8 mouse cellular contexts compared by ENCODE assay signal in the genomic region with DNA sequence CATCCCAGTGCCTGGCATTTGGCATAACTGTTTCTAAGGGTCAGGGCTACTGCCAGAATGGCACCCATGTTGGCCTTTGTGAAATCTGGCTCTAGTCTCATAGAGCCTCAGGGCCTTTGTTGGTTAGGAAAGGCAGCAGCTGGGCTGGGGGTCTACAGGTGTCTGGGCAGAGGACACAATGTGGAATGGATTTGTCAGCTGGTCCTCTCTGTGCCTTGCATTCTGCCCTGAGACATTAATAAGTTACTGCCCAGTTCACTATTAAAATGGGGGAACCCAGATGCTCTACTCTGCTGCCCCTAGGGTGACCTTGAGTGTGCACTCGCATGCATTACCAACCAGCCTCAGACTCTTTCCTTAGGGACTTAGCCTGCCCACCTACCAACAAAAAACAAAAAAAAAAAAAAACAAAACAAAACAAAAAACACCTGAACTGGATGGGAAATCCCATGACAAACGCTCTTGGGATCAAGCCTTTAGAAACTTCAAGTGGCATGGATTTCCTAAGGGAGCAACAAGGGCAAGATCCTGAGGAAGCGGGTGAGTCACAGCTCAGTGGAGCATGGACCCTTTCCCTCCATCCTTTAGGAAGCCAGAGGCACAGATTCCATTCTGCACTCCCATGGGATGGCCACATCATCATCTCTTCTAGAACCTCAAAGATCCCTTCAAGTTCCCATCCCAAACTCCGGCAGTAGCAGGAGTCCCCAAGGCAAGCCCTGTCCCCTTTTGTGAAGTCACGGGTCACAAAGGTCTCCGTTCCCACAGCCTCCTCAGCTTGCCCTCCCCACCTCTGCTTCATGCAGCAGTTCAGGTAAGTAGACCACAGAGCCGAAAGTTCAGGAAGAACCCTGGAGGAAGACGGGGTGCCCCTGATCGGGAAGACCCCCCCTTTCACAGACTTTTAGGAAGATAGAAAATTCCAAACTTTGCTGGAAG. TPM values are rescaled to one million over a fixed set of nuclear protein-coding genes. Genes with fewer than 3 reads are reported as not detected.
DNase-seq lines count a peak whose midpoint lies in the region; ATAC-seq and TF ChIP-seq lines count a peak whose summit lies in the region.

No protein-coding gene starts in this region.

- peaks cover 45% of the 10 kb centered on the region for H3K4me1 ChIP-seq in heart, embryonic 11.5 days (ENCODE audit: control insufficient read depth, insufficient read depth, low read length)
- peaks cover 53% of the 10 kb centered on the region for H3K4me1 ChIP-seq in forebrain, embryonic 13.5 days
- peaks cover 37% of the 10 kb centered on the region for H3K4me1 ChIP-seq in kidney, embryonic 14.5 days (ENCODE audit: control insufficient read depth, insufficient read depth, low read length)

- TF ChIP-seq POLR2A in myocyte (IDR thresholded peaks at IDR 0.05; ENCODE audit: insufficient read length, low read depth) = peak; percentile 18

- peaks cover 43% of the 10 kb centered on the region for H3K36me3 ChIP-seq in heart, embryonic 11.5 days (ENCODE audit: control insufficient read depth, insufficient read depth, low read length)
- peaks cover 42% of the 10 kb centered on the region for H3K36me3 ChIP-seq in forebrain, embryonic 13.5 days (ENCODE audit: poor library complexity, severe bottlenecking)
- H3K36me3 ChIP-seq in kidney, embryonic 14.5 days (ENCODE audit: control insufficient read depth, insufficient read depth, low read length) = peaks cover 57% of the 10 kb centered on the region
- H3K36me3 ChIP-seq in myocyte (ENCODE audit: control insufficient read depth, insufficient read depth) = peaks cover 50% of the 10 kb centered on the region

- 66% methylated on average over 9 of the region's 9 CpGs for WGBS in heart, embryonic 11.5 days (ENCODE audit: insufficient replicate concordance)
- 81% methylated on average over 9 of the region's 9 CpGs for WGBS in forebrain, embryonic 13.5 days
- 36% methylated on average over 9 of the region's 9 CpGs for WGBS in kidney, embryonic 14.5 days

- no peak for ATAC-seq in heart, embryonic 11.5 days (replicated peaks; ENCODE audit: insufficient number of reproducible peaks, low FRiP score, low TSS enrichment)
- no peak for ATAC-seq in forebrain, embryonic 13.5 days
- no peak for ATAC-seq in kidney, embryonic 14.5 days (ENCODE audit: low FRiP score, low TSS enrichment)
- ATAC-seq in frontal cortex, adult (ENCODE audit: low TSS enrichment) = no peak

- peak overlapping the region; percentile 84 for H3K4me3 ChIP-seq in heart, embryonic 11.5 days (ENCODE audit: low read depth, low read length)
- peak overlapping the region; percentile 49; the same call in 1 of the 2 replicates for H3K4me3 ChIP-seq in forebrain, embryonic 13.5 days
- peak overlapping the region; percentile 79 for H3K4me3 ChIP-seq in kidney, embryonic 14.5 days (ENCODE audit: low read length)
- peak overlapping the region; percentile 100 for H3K4me3 ChIP-seq in myocyte

- peak overlapping the region; percentile 98 for H3K9ac ChIP-seq in heart, embryonic 11.5 days (ENCODE audit: low read depth, low read length)
- H3K9ac ChIP-seq in forebrain, embryonic 13.5 days = no peak overlapping the region
- H3K9ac ChIP-seq in kidney, embryonic 14.5 days (ENCODE audit: low read depth, low read length) = peak overlapping the region; percentile 94

- no peaks in the 10 kb centered on the region for H3K27me3 ChIP-seq in heart, embryonic 11.5 days (ENCODE audit: control insufficient read depth, insufficient read depth, low read length)
- H3K27me3 ChIP-seq in forebrain, embryonic 13.5 days = no peaks in the 10 kb centered on the region
- H3K27me3 ChIP-seq in kidney, embryonic 14.5 days (ENCODE audit: control insufficient read depth, insufficient read depth, low read length) = no peaks in the 10 kb centered on the region
- no peaks in the 10 kb centered on the region for H3K27me3 ChIP-seq in myocyte (ENCODE audit: control insufficient read depth, insufficient read depth, insufficient read length)

- H3K27ac ChIP-seq in heart, embryonic 11.5 days (ENCODE audit: low read depth, low read length) = peak overlapping the region; percentile 97; the same call in 1 of the 2 replicates
- H3K27ac ChIP-seq in forebrain, embryonic 13.5 days = no peak overlapping the region
- H3K27ac ChIP-seq in kidney, embryonic 14.5 days (ENCODE audit: low read depth, low read length) = peak overlapping the region; percentile 98

- H3K79me2 ChIP-seq in myocyte (ENCODE audit: control insufficient read depth, insufficient read depth) = peaks cover 57% of the 10 kb centered on the region

- no peak for DNase-seq in heart, postnatal 25 days (ENCODE audit: low spot score)
- DNase-seq in spleen, adult 12 weeks (ENCODE audit: low spot score) = no peak
- no peak for DNase-seq in spleen, postnatal 36 days (ENCODE audit: low spot score in 2 of 2)

- no peaks in the 10 kb centered on the region for H3K9me3 ChIP-seq in heart, embryonic 11.5 days (replicated peaks; ENCODE audit: control insufficient read depth, low read length)
- H3K9me3 ChIP-seq in forebrain, embryonic 13.5 days (replicated peaks) = no peaks in the 10 kb centered on the region
- H3K9me3 ChIP-seq in kidney, embryonic 14.5 days (ENCODE audit: control insufficient read depth, low read length) = no peaks in the 10 kb centered on the region

- peak overlapping the region; percentile 98 for H3K4me2 ChIP-seq in heart, embryonic 11.5 days
- H3K4me2 ChIP-seq in forebrain, embryonic 13.5 days = peak overlapping the region; percentile 77
- peak overlapping the region; percentile 86 for H3K4me2 ChIP-seq in kidney, embryonic 14.5 days (replicated peaks; ENCODE audit: low read depth, low read length)
- peak overlapping the region; percentile 96 for H3K4me2 ChIP-seq in myocyte (ENCODE audit: low read depth)

- H3ac ChIP-seq in myocyte (ENCODE audit: control insufficient read depth, insufficient read length) = peak overlapping the region; percentile 56

- intact Hi-C loops in heart, postnatal 25 days (cut with DNase I) = loop anchor here (2.0 kb wide), 1 partner anchor 15 kb away; no protein-coding TSS in a partner anchor

TF ChIP-seq in myocyte, 11 proteins besides CTCF, POLR2A, EP300 and RAD21:
- TF ChIP-seq MYOD1 (IDR thresholded peaks at IDR 0.05; ENCODE audit: control insufficient read depth in 1 of 3, insufficient read length in 2 of 3, low read depth in 2 of 3) = no peak
- TF ChIP-seq POLR2AphosphoS2 (IDR thresholded peaks at IDR 0.05; ENCODE audit: insufficient read length, low read depth) = peak; percentile 48

RNA-seq across cellular contexts. Expression of a gene that starts 3.0 kb away (rescaled TPM):
- polyA plus RNA-seq in heart, embryonic 11.5 days (2014; fragmentation: Nextera tagmentation; extraction: Ambion mirVana) = 442 and 580 TPM in 2 replicates
- total RNA-seq in heart, postnatal 25 days (2021) = 100 to 1,000 TPM; 378 to 449 TPM
- polyA plus RNA-seq in forebrain, embryonic 13.5 days (2015; fragmentation: Nextera tagmentation; extraction: Ambion mirVana) = 261 and 291 TPM in 2 replicates
- polyA plus RNA-seq in kidney, embryonic 14.5 days (2014; fragmentation: Nextera tagmentation; extraction: Ambion mirVana) = 459 and 599 TPM in 2 replicates
- 1,713 TPM for polyA plus RNA-seq in myocyte (2012; fragmentation: generic; extraction: Trizol)

RNA-seq across cellular contexts. Expression of a gene that starts 31.2 kb away (rescaled TPM):
- polyA plus RNA-seq in heart, embryonic 11.5 days (2014; fragmentation: Nextera tagmentation; extraction: Ambion mirVana) = 20.0 and 20.8 TPM in 2 replicates
- total RNA-seq in heart, postnatal 25 days (2021) = 10 to 100 TPM; 20.1 to 24.1 TPM
- 28.1 and 32.8 TPM in 2 replicates for polyA plus RNA-seq in forebrain, embryonic 13.5 days (2015; fragmentation: Nextera tagmentation; extraction: Ambion mirVana)
- 12.1 and 15.4 TPM in 2 replicates for polyA plus RNA-seq in kidney, embryonic 14.5 days (2014; fragmentation: Nextera tagmentation; extraction: Ambion mirVana)
- 9.5 TPM for polyA plus RNA-seq in myocyte (2012; fragmentation: generic; extraction: Trizol)

Comparison
In these comparisons a context has a peak if more than half of its experiments do, and no peak if none do; other contexts are left out.
1. H3K4me3 ChIP-seq: peak in every context shown above with its lines; median percentile 100 in myocyte; 84 in heart, embryonic 11.5 days; 79 in kidney, embryonic 14.5 days; 49 in forebrain, embryonic 13.5 days.